Mouse (Mus musculus): Measurements from ENCODE around the gene Aldh1a2.

Gene Aldh1a2

GRCm38 (mm10) chr9:71215248-71216035 lies at the start of gene Aldh1a2:
TSS of gene Aldh1a2 (plus strand) at chr9:71215789.
- ATAC-seq (ENCODE audit: insufficient number of reproducible peaks, low FRiP score, low TSS enrichment): no peak

DNA sequence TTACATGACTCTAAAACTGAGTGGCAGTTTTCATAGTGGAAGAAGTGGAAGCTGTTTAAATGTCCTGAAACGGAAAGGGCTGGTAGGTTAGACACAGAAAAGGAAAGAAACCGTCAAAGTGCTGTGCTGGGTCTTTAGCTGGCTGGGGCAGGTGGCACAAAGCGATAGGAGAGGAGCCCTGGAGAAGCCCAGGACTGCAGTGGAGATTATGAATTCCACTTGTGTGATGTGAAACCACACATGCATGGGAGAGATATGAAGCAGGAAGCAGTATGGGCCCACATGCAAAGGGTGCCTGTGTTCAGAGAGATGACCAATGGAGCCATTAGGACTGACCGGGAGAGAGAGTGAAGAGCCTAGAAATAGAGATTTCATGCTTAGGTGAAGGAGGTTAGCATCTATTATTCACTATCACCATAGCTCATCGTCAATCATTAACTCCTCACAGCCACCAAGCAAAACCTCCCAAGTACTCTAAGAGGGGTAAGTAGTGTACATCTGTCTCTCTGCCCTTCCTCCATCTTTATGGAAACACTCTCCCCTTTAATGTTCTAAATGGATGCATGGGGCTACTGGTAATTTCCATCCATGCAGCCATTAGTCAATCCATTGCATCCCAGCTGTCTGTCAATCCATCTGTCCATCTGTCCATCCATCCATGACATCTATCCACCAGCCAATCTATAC lies 49.4 kb upstream of the Aldh1a2 start:
- ATAC-seq (ENCODE audit: insufficient number of reproducible peaks, low FRiP score, low TSS enrichment): no peak

- ATAC-seq (ENCODE audit: insufficient number of reproducible peaks, low FRiP score, low TSS enrichment): no peak
Measured at GRCm38 (mm10) chr9:71166871-71167465, 48.6 kb upstream of the Aldh1a2 start.

- ATAC-seq (ENCODE audit: insufficient number of reproducible peaks, low FRiP score, low TSS enrichment): no peak
Measured at GRCm38 (mm10) chr9:71167473-71168215, 47.9 kb upstream of the Aldh1a2 start.

- no peak for ATAC-seq (ENCODE audit: insufficient number of reproducible peaks, low FRiP score, low TSS enrichment)
Measured at GRCm38 (mm10) chr9:71168511-71168910, 47.1 kb upstream of the Aldh1a2 start, which contains the start of gene Aqp9. TSS of gene Aqp9 (minus strand) at chr9:71168682.

- no peak for ATAC-seq (ENCODE audit: insufficient number of reproducible peaks, low FRiP score, low TSS enrichment)
Measured at GRCm38 (mm10) chr9:71173533-71173932, 42.1 kb upstream of the Aldh1a2 start.

DNA sequence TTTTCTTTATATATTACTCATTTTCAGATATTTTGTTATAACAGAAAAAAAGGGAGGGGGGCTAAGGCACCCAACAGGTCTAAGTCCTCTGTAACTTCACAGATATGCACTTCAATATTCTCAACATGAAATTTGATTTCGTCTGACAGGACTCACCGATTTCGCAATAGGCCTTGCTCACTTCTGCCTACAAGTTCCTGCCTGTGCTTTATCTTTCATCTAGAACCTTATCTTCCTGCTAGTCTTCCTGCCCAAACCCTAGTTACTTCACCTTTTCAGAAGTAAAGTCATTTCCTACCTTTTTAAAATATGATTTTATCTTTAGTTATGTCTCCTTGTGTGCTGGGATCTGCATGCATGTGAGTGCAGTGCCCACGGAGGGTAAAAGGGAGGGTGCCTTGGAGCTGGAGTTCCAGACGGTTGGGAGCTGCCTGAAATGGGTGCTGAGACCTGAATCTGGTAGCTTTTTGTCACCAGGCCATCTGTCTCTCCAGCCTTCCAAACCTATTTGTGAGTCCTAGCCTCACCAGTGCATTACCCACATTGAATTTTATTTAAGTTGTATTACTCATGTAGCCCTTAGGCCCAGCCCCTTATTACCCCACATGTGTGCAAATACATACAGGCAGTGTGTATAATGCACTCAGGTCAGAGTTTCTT lies 41.1 kb upstream of the Aldh1a2 start:
- ATAC-seq (ENCODE audit: insufficient number of reproducible peaks, low FRiP score, low TSS enrichment): no peak

DNA sequence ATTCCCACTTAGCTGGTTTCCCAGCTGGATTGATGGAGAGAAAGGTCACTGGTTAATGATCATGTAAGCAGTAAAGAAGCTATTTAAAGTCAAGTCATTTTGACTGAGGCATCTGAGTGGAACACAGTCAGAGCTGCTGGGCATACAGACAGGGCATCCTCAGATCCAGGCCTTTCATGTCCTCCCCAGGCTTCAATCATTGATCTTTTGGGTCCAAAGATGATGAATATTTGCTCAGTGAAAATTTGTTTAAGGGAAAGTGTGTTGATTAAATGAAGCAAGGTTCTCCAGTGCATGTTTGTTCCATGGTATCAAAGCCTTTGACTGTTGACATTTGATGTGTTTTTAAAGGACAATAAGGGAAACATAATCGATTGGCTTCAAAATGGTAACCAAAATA lies 39.9 kb upstream of the Aldh1a2 start:
- ATAC-seq (ENCODE audit: insufficient number of reproducible peaks, low FRiP score, low TSS enrichment): no peak

GRCm38 (mm10) chr9:71179276-71179896 lies 36.2 kb upstream of the Aldh1a2 start:
- no peak for ATAC-seq (ENCODE audit: insufficient number of reproducible peaks, low FRiP score, low TSS enrichment)

GRCm38 (mm10) chr9:71179964-71180700 lies 35.5 kb upstream of the Aldh1a2 start:
- ATAC-seq (ENCODE audit: insufficient number of reproducible peaks, low FRiP score, low TSS enrichment): no peak

GRCm38 (mm10) chr9:71185285-71185684 lies 30.3 kb upstream of the Aldh1a2 start:
- no peak for ATAC-seq (ENCODE audit: insufficient number of reproducible peaks, low FRiP score, low TSS enrichment)

GRCm38 (mm10) chr9:71185823-71186222 lies 29.8 kb upstream of the Aldh1a2 start:
- ATAC-seq (ENCODE audit: insufficient number of reproducible peaks, low FRiP score, low TSS enrichment): no peak

- no peak for ATAC-seq (ENCODE audit: insufficient number of reproducible peaks, low FRiP score, low TSS enrichment)
Measured at GRCm38 (mm10) chr9:71187396-71187795, 28.2 kb upstream of the Aldh1a2 start.

- ATAC-seq (ENCODE audit: insufficient number of reproducible peaks, low FRiP score, low TSS enrichment): peak; percentile 58; the same call in 1 of the 2 replicates
Measured at GRCm38 (mm10) chr9:71188647-71189415, 26.8 kb upstream of the Aldh1a2 start.

GRCm38 (mm10) chr9:71198826-71199225 lies 16.8 kb upstream of the Aldh1a2 start:
- no peak for ATAC-seq (ENCODE audit: insufficient number of reproducible peaks, low FRiP score, low TSS enrichment)

- no peak for ATAC-seq (ENCODE audit: insufficient number of reproducible peaks, low FRiP score, low TSS enrichment)
Measured at GRCm38 (mm10) chr9:71202265-71202664, 13.3 kb upstream of the Aldh1a2 start.

- ATAC-seq (ENCODE audit: insufficient number of reproducible peaks, low FRiP score, low TSS enrichment): no peak
Measured at GRCm38 (mm10) chr9:71209299-71209698, 6.3 kb upstream of the Aldh1a2 start.

DNA sequence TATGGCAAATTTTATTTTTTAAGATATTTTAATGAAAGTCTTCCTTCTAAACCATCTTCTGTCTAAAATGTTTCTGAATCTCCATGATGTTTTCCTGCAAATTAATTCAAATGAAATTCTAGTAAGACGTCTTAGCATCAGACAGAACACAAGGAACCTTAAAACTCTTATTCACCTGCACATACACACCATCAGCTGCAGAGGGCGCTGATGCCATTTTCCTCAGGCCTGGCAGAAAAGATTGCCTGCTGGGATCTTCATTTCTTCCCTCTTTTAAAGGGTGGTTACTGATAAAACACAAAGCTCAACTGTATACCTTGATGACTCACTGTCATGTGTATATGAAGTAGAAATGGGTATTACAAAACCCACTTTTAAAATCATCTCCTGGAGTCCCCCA lies 4.7 kb upstream of the Aldh1a2 start:
- no peak for ATAC-seq (ENCODE audit: insufficient number of reproducible peaks, low FRiP score, low TSS enrichment)
